Mouse (Mus musculus): ENCODE measurements around the gene Zdhhc11.
A peak's percentile ranks its signal among the peaks of the same experiment; 100 is the strongest.

The Zdhhc11 gene

DNA sequence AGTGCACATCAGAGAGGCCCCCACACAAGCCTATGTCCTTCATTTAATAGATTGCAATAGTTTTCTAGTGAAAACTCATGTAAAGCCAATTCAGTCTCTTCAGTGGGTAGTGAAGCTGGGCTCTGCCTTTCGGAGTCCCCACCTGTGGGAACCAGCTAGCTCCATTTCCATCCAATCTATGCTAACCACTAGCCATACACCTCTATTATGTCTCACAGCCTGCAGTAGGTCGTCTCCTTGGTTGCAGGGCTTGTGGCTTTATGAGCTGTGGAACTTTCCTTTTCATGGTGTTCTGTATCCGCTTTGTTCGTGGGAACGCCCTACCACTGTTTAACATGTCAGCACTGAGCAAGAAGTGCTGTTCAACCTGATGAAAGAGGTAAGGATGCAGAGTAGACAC, at the start of gene Zdhhc11:
Gene Zdhhc11, plus strand, starts transcription at position 301 of the 400 bp plus-strand sequence.
- DNase-seq (ENCODE audit: low spot score): no peak

DNA sequence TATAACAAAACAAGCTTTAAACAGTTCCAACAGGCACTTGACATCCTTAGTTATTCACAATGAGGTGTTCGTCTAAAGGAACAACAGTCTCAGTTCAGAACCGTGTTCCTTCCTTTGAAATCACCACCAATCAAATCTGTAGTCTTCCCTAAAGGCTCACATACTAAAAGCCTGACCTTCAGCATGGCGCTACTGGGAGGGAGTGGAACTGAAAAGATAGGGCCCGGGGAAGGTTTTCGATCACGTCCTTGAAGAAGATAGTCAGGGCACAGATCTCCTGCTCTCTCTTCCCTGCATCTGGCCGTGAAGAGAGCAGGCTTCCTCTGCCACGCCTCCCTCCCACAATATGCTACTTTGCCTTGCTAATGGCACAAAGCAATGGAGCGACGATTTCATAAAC, 31.4 kb upstream of the Zdhhc11 start:
- DNase-seq (ENCODE audit: low spot score): no peak

DNA sequence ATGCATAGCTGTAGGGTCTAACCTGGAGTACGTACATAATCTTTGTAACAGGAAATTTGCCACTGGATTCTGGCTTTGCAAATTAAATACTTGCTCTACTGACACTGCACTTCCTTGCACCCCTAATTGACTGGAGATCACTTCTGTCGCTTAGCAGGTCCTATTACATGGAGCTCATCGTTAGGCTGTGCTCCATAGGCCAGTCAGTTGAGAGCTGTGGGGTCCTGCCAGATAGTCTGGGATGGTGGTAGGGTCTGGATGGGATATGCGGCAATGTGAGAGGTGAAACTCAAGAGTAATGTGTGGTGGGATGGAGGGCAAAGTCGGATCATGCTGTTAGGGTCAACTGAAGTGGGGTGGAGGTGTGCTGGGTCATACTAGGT, 26.7 kb upstream of the Zdhhc11 start:
- DNase-seq (ENCODE audit: low spot score): no peak

DNA sequence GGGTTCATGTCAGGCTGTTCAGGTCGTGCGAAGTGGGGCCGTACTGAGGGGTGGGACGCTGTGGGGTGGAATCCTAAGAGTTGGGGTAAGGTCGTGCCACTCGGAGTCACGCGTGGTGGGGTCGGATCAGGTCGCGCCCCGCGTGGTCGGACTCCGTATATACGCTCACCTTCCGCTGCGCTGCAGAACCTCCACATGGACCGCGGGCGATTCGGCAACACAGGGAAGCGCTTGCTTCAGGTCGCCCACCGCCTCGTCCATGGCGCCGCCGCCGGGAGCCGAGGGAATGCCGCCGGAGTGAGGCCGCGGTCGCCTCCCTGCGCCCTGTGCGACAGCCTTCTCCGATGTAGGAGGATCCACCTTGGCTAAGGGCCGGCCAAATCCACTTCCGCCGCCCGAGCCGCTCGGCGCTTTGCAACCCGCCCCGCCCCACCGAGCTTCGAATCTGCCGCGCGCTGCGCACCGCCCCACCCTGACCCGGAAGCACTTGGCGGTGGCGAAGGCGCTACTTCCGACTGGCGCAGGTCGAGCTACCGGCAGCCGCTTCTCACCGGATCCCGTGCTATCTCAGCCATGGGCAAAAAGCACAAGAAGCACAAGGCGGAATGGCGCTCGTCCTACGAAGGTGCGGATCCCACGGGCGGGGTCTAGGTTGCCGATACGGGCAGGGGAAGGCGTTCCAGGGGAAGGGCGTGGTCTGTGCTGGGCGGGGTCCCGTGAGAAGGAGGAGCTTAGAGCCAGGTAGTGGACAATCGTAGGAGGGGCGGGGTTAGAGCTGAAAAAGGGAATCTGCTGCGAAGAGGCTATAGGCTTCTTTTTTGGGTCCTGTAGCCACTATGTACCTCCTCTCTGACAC, 26.1 kb upstream of the Zdhhc11 start, which contains the start of the genes Trip13 and Brd9:
Gene Trip13, minus strand, starts transcription at position 464 of the 856 bp plus-strand sequence.
Gene Brd9, plus strand, starts transcription at position 491 of the 856 bp plus-strand sequence.
- DNase-seq (ENCODE audit: low spot score): peak; percentile 87

DNA sequence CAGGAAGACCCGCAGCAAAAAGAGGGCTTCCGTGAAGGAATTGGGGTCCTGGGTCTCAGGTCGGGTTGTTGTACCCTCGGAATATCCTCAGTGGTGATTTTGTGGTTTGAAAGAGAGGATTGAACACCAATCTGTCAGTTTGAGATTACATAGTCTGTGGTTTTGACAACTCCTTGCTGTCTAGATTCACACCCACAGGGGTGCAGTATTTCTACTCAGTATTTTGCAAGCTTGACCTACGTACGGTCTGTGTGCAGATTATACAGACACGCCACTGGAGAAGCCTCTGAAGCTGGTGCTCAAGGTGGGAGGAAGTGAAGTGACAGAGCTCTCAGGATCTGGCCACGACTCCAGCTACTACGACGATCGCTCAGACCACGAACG, 25.5 kb upstream of the Zdhhc11 start:
- DNase-seq (ENCODE audit: low spot score): no peak

DNA sequence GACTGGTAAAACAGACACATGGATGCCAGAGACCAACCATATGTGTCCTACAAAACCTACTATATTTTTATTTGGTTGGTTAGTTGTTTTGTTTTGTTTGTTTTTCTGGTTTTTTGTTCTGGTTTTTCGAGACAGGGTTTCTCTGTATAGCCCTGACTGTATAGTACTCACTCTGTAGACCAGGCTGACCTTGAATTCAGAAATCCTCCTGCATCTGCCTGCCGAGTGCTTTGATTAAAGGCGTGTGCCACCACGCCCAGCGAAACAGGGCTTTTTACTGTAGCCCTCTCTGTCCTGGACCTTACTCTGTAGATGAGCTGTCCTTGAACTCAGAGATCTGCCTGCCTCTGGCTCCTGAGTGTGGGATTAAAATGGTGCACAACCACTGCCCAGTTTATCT, 24.6 kb upstream of the Zdhhc11 start:
- DNase-seq (ENCODE audit: low spot score): no peak

DNA sequence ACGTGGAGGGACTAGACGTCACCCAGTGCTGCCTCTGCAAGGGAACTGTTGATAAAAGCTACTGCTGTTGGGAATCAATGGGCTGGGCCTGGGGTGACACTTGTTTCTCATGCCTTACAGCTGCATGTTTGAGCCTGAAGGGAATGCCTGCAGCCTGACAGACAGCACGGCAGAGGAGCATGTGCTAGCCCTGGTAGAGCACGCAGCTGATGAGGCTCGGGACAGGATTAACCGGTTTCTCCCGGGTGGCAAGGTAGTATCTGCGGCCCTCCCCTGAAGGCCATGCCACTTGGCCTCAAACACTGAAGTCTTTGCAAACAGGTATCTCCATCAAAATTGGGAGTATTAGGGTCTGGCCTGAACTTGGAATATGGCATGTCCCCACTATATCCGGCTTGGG, 19.0 kb upstream of the Zdhhc11 start:
- DNase-seq (ENCODE audit: low spot score): no peak

DNA sequence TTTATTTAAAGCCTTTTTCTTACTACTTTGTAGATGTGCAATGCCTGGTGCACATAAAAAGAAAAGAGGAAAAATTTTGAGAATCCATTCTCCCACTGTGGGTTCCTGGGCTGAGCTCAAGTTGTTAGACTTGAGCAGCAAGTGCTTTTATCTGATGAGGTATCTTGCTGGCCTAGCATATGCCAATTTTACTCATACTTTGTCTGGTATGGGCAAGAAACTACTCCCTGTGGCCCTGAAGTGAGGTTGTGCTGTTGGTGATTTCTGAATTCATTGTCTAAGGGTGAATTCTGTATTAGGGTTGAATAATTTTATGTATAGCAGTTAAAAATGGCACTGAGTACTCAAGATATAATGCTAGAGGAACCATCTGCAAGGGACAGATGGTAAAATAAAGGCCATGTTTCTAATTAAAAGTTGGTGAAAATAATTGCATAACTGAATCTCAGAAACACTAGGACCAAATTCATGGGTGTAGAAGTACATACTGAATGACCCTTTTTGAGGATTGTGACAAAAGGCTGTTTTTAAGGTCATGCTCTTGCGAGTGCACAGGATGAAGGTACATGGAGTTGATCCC, 10.0 kb upstream of the Zdhhc11 start:
- no peak for DNase-seq (ENCODE audit: low spot score)

DNA sequence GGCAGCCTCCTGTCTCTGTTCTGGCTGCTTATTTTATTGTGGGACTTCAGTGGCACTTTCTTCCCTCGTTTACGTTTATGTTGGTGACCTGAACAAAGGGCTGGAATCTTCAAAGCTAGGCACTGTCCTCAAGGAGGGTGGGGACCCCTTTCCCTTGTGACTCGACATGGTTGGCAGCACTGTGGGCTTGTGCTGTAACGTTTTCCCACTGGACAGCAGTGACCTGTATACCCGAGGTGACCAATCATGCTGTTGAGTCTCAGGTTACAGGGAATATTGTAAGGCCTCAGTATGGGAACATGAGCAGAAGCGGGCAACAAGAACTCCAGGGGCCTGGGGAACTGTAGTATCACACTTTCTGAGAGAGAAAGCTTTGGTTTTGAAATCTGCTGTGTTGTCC, 9.0 kb upstream of the Zdhhc11 start:
- DNase-seq (ENCODE audit: low spot score): no peak

DNA sequence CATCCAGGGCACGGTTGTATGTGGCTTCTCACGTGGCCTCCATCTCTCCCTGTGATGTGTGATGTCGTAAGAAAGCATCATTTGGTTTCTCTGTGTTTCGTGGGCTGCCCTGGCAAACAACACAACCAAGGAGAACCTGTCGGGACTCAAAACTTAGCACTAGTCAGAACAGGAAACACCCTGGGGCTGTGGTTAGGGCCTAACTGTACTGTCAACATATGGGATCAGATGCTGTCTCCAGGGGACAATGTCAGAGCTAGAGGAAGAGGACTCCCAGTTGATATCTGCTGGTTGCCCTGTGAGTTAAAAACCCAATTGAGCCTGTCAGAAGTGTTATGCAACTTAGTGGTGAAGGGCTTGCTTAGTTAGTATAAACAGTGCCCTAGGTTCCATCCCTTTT, 8.1 kb upstream of the Zdhhc11 start:
- no peak for DNase-seq (ENCODE audit: low spot score)

DNA sequence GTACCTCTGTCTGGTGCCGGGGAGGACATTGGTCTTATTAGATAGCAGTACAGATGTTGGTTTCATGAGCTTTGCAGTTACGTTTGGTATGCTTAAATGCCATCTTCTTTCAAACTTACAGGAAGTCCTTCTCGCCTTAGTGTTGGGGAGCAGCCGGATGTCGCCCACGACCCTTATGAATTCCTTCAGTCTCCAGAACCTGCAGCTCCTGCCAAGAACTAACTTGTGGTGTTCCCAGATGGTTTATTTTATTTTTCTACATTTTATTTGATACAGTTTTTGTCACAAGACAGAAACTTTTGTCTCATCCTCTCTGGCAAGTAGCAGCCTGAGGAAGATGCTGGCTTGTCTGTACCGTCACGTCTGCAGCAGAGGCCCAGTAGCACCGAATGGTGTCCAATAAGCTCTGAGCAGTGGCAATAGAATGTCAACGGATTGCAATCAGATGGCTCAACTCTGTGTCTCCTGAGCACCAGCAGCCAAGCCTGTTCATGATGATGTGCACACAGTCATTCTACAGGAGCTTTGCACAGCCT, 3.5 kb upstream of the Zdhhc11 start:
- peak; percentile 33 for DNase-seq (ENCODE audit: low spot score)

DNA sequence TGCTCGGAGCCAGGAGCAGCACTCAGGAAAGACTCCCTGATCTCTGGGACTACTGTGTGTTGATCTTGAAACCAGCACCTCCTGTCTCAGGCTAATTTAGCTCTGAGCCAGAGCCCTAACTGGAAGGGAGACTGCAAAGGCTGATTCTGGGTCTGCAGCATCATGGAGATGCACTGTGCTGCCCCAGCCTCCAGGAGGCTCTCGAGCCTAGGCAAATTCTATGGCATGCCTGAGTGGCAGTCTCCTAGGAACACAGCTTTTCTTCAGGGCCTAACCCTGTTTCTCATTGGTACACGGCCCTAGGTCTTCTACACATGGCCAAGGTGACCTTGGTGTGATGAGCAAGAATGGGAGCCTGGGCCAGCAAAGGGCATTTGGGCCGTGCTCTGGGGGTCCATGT, 2.5 kb upstream of the Zdhhc11 start:
- DNase-seq (ENCODE audit: low spot score): no peak

DNA sequence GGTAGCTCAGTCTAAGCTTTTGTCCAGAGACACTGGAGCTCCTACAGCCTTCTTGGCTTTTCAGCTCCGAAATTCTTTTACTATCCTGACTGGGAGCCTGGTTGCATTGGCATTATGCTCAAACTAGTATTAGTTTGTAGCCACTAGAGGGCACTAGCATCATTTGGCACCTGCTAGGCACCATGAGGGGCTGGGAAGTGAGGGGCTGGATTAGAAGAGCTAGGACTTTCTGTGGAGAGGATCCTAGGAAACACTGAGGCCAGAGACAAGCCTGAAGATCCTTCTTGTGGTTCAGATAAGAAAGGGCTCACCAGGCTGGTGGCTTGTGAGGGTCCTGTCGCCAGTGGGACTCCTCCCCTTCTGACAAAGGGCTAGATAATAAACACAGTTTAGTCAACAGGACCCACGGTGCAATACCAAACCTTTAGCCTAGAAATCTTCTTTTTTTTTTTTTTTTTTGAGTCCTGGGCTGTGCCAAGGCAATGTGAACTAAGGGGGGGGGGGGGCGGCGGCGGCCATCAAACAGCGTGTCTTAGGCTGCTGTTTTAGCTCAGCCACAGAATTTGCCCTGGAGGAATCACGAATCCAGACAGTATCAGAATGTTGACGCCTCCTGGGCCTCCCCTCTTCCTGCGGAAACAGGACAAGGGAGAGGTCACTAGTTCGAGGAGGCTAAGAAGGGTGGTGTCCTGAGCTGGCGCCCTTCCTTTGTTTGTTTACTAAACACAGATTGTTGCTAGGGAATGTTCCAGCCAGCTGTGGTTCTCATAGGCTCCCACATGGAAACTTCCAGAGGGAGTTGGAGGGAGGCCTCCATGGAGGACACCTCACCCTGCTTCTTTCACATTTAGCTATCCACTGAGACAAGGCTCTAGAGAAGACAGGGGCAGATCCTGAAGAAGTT, 7.1 kb downstream of the Zdhhc11 start:
- peak; percentile 66 for DNase-seq (ENCODE audit: low spot score)

DNA sequence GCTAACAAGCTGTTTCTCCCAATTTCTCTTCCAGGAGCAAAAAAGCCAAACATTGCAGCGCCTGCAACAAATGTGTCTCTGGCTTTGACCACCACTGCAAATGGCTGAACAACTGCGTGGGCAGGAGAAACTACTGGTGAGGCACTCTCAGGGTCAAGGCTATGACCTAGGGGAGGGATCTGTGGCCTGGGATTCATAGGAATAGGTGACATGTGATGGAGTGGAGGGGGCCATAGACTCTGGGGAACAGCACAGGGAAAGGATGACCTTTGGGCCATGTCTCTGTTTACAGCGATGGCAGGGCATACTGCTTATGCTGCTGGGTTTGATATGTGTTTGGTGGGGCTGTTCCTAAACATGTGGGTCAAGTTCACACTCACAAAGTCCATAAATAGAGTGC, 10.9 kb downstream of the Zdhhc11 start:
- no peak for DNase-seq (ENCODE audit: low spot score)

DNA sequence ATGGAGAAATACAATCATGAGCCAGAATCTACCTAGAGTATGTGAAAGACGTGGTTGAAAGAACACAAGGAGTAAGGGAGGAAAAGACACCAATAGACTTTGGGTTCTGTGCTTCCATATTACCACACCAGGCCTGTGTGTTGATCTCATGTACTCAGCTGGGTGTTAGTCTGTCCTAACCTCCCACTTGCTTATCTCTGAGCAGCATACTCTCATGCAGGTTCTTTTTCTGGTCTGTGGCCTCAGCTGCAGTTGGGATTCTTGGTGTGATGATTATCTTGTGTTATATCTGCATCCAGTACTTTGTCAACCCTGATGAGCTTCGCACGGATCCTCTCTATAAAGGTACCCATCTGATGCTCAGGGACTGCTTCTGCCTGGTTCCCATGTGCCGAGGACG, 13.3 kb downstream of the Zdhhc11 start:
- DNase-seq (ENCODE audit: low spot score): no peak

DNA sequence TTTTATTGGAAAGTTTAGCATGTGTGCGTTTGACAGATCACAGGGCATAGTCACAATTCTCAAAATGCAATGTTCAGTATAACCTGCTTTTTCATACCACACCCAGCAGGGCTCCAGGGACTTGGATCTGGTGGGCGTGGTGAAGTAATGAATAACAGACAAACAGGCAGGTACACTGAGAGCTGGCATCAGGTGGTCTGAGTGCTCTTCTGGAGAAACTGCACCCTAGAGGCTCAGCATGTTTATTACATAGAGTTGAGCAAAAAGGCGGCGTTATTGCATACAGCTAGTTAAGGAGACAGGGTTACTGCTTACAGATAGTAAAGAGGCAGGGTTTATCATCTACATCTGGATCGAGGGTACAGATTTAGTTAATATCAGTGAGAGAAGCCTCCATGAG, 26.7 kb downstream of the Zdhhc11 start:
- no peak for DNase-seq (ENCODE audit: low spot score)

DNA sequence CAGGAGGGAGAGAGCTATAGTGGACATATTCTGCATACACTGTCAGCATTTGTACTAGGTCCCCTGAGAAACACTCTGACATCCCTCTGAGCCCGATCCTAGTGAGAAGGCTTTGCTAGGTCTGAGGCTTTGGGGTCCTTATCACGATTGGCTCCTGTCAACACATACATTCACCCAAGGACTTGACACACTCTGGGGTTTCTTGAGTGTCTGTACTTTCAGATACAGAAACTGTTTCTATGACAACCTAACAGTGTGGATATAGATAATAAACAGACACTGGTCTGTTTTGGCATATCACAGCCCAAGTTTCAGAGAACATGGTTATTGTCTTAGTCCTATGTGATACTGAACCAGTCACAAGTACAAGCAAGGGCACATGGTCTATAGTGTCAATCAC, 27.1 kb downstream of the Zdhhc11 start:
- no peak for DNase-seq (ENCODE audit: low spot score)

DNA sequence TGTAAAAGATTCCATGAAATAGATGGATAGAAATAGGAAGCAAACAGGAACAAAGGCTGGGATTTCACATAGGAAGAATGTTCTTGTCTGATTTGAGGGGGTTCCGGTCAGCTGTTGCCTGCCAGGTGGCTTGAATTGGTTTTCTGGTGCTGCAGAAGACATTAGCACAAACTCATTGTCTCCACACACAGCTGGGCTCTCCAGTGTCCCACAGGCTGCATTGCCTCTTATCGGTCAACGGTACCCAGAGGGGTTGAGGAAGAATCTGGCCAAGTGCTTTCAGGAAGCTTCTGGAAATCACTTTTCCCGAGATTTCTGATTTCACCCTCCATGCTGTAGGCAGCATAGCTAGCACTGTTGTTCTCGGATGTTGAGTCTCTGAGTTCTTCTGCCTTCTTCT, 27.6 kb downstream of the Zdhhc11 start:
- DNase-seq (ENCODE audit: low spot score): no peak

DNA sequence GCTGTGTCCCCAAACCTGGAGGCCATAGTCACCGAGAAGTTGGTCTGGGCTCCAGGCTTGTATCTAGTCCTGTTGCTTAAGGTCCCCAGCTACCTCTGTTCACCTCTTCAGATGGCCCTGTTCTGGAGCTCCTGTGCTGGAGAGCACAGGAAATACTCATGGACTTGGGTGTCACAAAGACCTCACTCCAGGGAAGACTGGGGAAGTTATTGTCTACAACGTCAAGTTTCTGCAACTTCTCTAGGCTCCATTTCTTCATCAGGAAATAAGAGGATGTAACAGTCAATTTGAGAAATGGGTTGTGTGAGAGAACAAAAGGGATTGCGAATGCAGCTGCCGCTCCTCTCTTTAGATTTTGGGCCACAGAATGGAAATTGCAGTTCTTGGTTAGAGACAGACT, 32.8 kb downstream of the Zdhhc11 start:
- no peak for DNase-seq (ENCODE audit: low spot score)

DNA sequence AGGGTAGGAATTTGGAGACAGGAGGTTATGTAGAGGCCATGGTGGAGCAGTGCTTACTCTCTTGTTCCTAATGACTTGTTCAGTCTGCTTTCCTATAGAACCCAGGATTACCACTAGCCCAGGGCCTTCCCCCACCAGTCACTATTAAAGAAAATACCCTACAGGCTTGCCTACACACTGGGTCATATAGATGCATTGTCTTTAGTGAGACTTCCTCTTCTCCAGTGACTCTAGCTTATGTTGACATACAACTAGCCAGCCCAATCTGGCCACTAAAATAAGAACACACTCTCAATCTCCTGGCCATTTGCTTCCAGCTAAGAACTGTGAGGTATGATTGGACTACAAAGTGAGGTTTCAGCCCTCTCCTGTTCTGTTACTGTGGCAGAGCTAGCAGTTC, 36.9 kb downstream of the Zdhhc11 start:
- DNase-seq (ENCODE audit: low spot score): no peak

DNA sequence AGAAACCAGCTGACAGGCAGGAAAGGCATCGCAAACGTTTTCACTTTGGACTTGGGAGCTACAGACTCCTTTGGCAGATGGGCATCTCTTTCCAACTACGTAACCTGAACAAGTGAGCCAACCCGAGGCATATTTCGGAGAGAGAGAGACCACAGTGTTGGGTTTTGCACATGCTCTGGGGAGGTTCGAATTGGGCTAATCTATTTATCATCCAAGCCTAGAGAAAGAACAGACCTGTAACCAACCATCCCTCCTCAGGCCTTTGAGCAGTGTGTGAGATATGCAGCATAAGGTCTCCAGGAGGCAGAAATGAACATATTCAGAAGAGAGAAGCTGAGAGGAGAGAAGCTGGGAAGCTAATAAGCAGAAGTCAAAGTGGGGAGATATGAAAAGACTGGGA, 37.3 kb downstream of the Zdhhc11 start:
- DNase-seq (ENCODE audit: low spot score): no peak

DNA sequence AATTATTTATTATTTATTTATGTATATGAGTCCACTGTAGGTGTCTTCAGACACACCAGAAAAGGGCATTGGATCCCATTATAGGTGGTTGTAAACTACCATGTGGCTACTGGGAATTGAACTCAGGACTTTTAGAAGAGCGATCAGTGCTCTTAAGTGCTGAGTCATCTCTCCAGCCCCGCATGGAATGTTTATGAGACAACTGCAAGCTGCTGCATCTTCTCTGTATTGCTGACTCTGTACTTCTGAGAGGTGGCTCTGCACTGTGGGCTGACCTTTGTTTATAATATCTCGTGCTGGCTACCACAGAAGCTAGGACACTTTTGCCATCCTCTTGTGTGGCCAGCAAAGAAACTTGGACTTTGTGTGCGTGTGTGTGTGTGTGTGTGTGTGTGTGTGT, 37.8 kb downstream of the Zdhhc11 start:
- DNase-seq (ENCODE audit: low spot score): no peak
